Mouse (Mus musculus) macrophage (primary cell): ENCODE results near the gene Bicral. TPM values are rescaled to one million over a fixed set of nuclear protein-coding genes. Genes with fewer than 3 reads are reported as not detected.

Experiments
- H3K27ac ChIP-seq: fragments of 350-480 bp; formaldehyde crosslinking; 2 replicates; pipeline ENCODE4 v1.9.0; 2021
- H3K36me3 ChIP-seq: fragments of 350-480 bp; formaldehyde crosslinking; 2 replicates; pipeline ENCODE4 v1.9.0; 2021; ENCODE audit errors: inconsistent target
- H3K4me3 ChIP-seq: fragments of 350-480 bp; formaldehyde crosslinking; 2 replicates; pipeline ENCODE4 v1.9.0; 2021; ENCODE audit errors: inconsistent target
- H3K79me2 ChIP-seq: fragments of 350-480 bp; formaldehyde crosslinking; 2 replicates; pipeline ENCODE4 v1.9.0; 2021; ENCODE audit errors: inconsistent target
- WGBS: methylation state at CpG from one replicate; pipeline ENCODE4 v1.1.7; 2026; ENCODE audit warnings: inconsistent platforms; ENCODE audit not compliant: missing documents; 5-methylcytosine and 5-hydroxymethylcytosine counted together
- polyA plus RNA-seq: library from polyadenylated mRNA; stranded (reverse); fragments of 250-400 nt; gene quantifications from 3 replicates; pipeline ENCODE4 v1.2.4, GENCODE M21; 2018; ENCODE audit warnings: inconsistent platforms

The Bicral gene
- polyA plus RNA-seq, 1 experiment from 2014 or later = 9.3 TPM

- WGBS = 88% methylated on average over 1 of the region's 2 CpGs
These were observed 15.3 kb downstream of the Bicral start for GRCm38 (mm10) chr17:46843022-46843421.

GRCm38 (mm10) chr17:46840304-46841010 lies 17.8 kb downstream of the Bicral start:
- Histone ChIP-seq H3K4me3 (no peak overlapping the region), H3K79me2 (peaks cover 54% of the 10 kb centered on the region; the same call in 1 of the 2 replicates), H3K27ac (no peak overlapping the region), H3K36me3 (no peaks in the 10 kb centered on the region)
- WGBS = 95% methylated on average over 10 of the region's 10 CpGs

More at GRCm38 (mm10) chr17:46843022-46843421, 15.3 kb downstream of the Bicral start:
- Histone ChIP-seq H3K36me3 (no peaks in the 10 kb centered on the region), H3K79me2 (peaks cover 77% of the 10 kb centered on the region; the same call in 1 of the 2 replicates), H3K4me3 (no peak overlapping the region), H3K27ac (no peak overlapping the region)

- Histone ChIP-seq H3K27ac (no peak overlapping the region), H3K36me3 (no peaks in the 10 kb centered on the region), H3K4me3 (no peak overlapping the region), H3K79me2 (peaks cover 34% of the 10 kb centered on the region; the same call in 1 of the 2 replicates)
- 94% methylated on average over 7 of the region's 7 CpGs for WGBS
These were observed 19.8 kb downstream of the Bicral start for GRCm38 (mm10) chr17:46838396-46838920.

- Histone ChIP-seq H3K79me2 (peaks cover 34% of the 10 kb centered on the region; the same call in 1 of the 2 replicates), H3K27ac (no peak overlapping the region), H3K4me3 (no peak overlapping the region), H3K36me3 (no peaks in the 10 kb centered on the region)
- 92% methylated on average over 2 of the region's 2 CpGs for WGBS
These were observed 20.4 kb downstream of the Bicral start for GRCm38 (mm10) chr17:46837897-46838296.

- Histone ChIP-seq H3K36me3 (no peaks in the 10 kb centered on the region), H3K4me3 (no peak overlapping the region), H3K27ac (no peak overlapping the region; the same call in 1 of the 2 replicates), H3K79me2 (peaks cover 23% of the 10 kb centered on the region)
- 54% methylated on average over 6 of the region's 6 CpGs for WGBS
These were observed 23.1 kb downstream of the Bicral start for GRCm38 (mm10) chr17:46835093-46835715.

- H3K79me2 ChIP-seq = peaks cover 19% of the 10 kb centered on the region
- H3K27ac ChIP-seq = no peak overlapping the region
- H3K4me3 ChIP-seq = no peak overlapping the region
- 94% methylated on average over 4 of the region's 4 CpGs for WGBS
- H3K36me3 ChIP-seq = no peaks in the 10 kb centered on the region; the same call in 1 of the 2 replicates
These were observed 25.3 kb downstream of the Bicral start for GRCm38 (mm10) chr17:46832981-46833305.

GRCm38 (mm10) chr17:46832101-46832980 lies 25.9 kb downstream of the Bicral start:
- H3K4me3 ChIP-seq = no peak overlapping the region
- H3K27ac ChIP-seq = no peak overlapping the region
- peaks cover 19% of the 10 kb centered on the region for H3K79me2 ChIP-seq
- 85% methylated on average over 11 of the region's 11 CpGs for WGBS
- no peaks in the 10 kb centered on the region; the same call in 1 of the 2 replicates for H3K36me3 ChIP-seq

GRCm38 (mm10) chr17:46829856-46830535 lies 28.3 kb downstream of the Bicral start:
- peak overlapping the region; percentile 87 for H3K27ac ChIP-seq
- H3K79me2 ChIP-seq = peaks cover 19% of the 10 kb centered on the region
- peak overlapping the region; percentile 8; the same call in 1 of the 2 replicates for H3K4me3 ChIP-seq
- WGBS = 8% methylated on average over 11 of the region's 11 CpGs
- peaks cover 11% of the 10 kb centered on the region for H3K36me3 ChIP-seq

- Histone ChIP-seq H3K36me3 (peaks cover 19% of the 10 kb centered on the region), H3K4me3 (no peak overlapping the region), H3K27ac (peak overlapping the region; percentile 87; the same call in 1 of the 2 replicates), H3K79me2 (peaks cover 19% of the 10 kb centered on the region)
- WGBS = 28% methylated on average over 3 of the region's 3 CpGs
These were observed 29.3 kb downstream of the Bicral start for GRCm38 (mm10) chr17:46828935-46829334.

GRCm38 (mm10) chr17:46823091-46823490 lies 35.2 kb downstream of the Bicral start:
- H3K36me3 ChIP-seq = peaks cover 58% of the 10 kb centered on the region
- no peak overlapping the region for H3K4me3 ChIP-seq
- H3K79me2 ChIP-seq = peaks cover 33% of the 10 kb centered on the region; the same call in 1 of the 2 replicates
- WGBS = 97% methylated on average over 8 of the region's 8 CpGs
- no peak overlapping the region for H3K27ac ChIP-seq

- peaks cover 33% of the 10 kb centered on the region; the same call in 1 of the 2 replicates for H3K79me2 ChIP-seq
- no peak overlapping the region for H3K27ac ChIP-seq
- 97% methylated on average over 7 of the region's 7 CpGs for WGBS
- peaks cover 67% of the 10 kb centered on the region for H3K36me3 ChIP-seq
- no peak overlapping the region for H3K4me3 ChIP-seq
These were observed 37.7 kb downstream of the Bicral start for GRCm38 (mm10) chr17:46820628-46821027.

- peaks cover 66% of the 10 kb centered on the region; the same call in 1 of the 2 replicates for H3K36me3 ChIP-seq
- H3K4me3 ChIP-seq = no peak overlapping the region
These were observed 40.5 kb downstream of the Bicral start for GRCm38 (mm10) chr17:46817734-46818158.

GRCm38 (mm10) chr17:46816306-46816705 lies 42.0 kb downstream of the Bicral start:
- WGBS = 90% methylated on average over 13 of the region's 13 CpGs
- H3K27ac ChIP-seq = no peak overlapping the region
- no peak overlapping the region for H3K4me3 ChIP-seq
- H3K79me2 ChIP-seq = peaks cover 25% of the 10 kb centered on the region; the same call in 1 of the 2 replicates
- peaks cover 66% of the 10 kb centered on the region; the same call in 1 of the 2 replicates for H3K36me3 ChIP-seq

More at GRCm38 (mm10) chr17:46817734-46818158, 40.5 kb downstream of the Bicral start:
- peaks cover 33% of the 10 kb centered on the region; the same call in 1 of the 2 replicates for H3K79me2 ChIP-seq
- no peak overlapping the region for H3K27ac ChIP-seq
- WGBS = 96% methylated on average over 12 of the region's 12 CpGs
